Mouse (Mus musculus) cerebellum, adult 2 months (tissue): ENCODE results near the gene Tatdn3. TPM values are rescaled to one million over a fixed set of nuclear protein-coding genes. Genes with fewer than 3 reads are reported as not detected.
A peak's percentile ranks its signal among the peaks of the same experiment; 100 is the strongest.

Experiments
- DNase-seq, 2 experiments: peaks; one replicate each; pipeline ENCODE4 v3.0.0; 2021
- H3K27ac ChIP-seq: fragments of 200-500 bp; 2 replicates; pipeline ENCODE4 v1.5.1; 2012; ENCODE audit warnings: low read length, control low read depth, inconsistent platforms; ENCODE audit not compliant: insufficient read depth
- H3K27me3 ChIP-seq: fragments of 200-500 bp; 2 replicates; pipeline ENCODE4 v1.6.1; 2012; ENCODE audit warnings: inconsistent platforms, mild to moderate bottlenecking, low read length, moderate library complexity; ENCODE audit not compliant: control insufficient read depth, insufficient read depth
- H3K4me1 ChIP-seq: fragments of 200-500 bp; 2 replicates; pipeline ENCODE4 v1.6.1; 2011; ENCODE audit warnings: low read length; ENCODE audit not compliant: control insufficient read depth, insufficient read depth
- H3K4me3 ChIP-seq: fragments of 200-500 bp; replicated peaks from 2 replicates; pipeline ENCODE3; 2011; ENCODE audit warnings: mild to moderate bottlenecking, low read depth, low read length, control low read depth; ENCODE audit not compliant: insufficient read depth
- CTCF ChIP-seq: fragments of 200-500 bp; IDR thresholded peaks from 2 replicates; pipeline ENCODE4 v1.5.1; 2011; ENCODE audit warnings: low read depth, mild to moderate bottlenecking, control low read depth, low read length, moderate library complexity, borderline replicate concordance; ENCODE audit not compliant: insufficient read depth
- POLR2A ChIP-seq: fragments of 200-500 bp; IDR thresholded peaks from 2 replicates; pipeline ENCODE4 v1.6.1; 2011; ENCODE audit warnings: low read length, control low read depth, borderline replicate concordance; ENCODE audit not compliant: insufficient read depth
- WGBS: fragments of 180-500 bp; shearing (Covaris S2); methylation state at CpG from one replicate; pipeline ENCODE4 v1.1.7; 2018; 5-methylcytosine and 5-hydroxymethylcytosine counted together
- polyA plus RNA-seq: library from polyadenylated mRNA; depleted of rRNA; stranded (reverse); fragments of >200 nt; gene quantifications from 2 replicates; pipeline ENCODE4 v1.2.3, GENCODE M21; 2012; rRNA removed

Gene Tatdn3
- polyA plus RNA-seq, result 54.4 and 57.9 TPM in 2 replicates

- H3K27me3 ChIP-seq, result no peaks in the 10 kb centered on the region
- H3K4me3 ChIP-seq, result peak within 1 kb of the TSS; percentile 93
- WGBS, result under 1% methylated on average over 56 of the region's 56 CpGs
- peak; percentile 89 to 96 for DNase-seq
- TF ChIP-seq POLR2A (peak; percentile 56; the same call in 1 of the 2 replicates), CTCF (no peak)
- peak within 1 kb of the TSS; percentile 51; the same call in 1 of the 2 replicates for H3K27ac ChIP-seq
- H3K4me1 ChIP-seq, result no peaks in the 10 kb centered on the region; the same call in 1 of the 2 replicates
Measured at GRCm38 (mm10) chr1:191062781-191063485, at the start of gene Tatdn3, which contains the start of gene Nsl1. TSS of gene Tatdn3 (minus strand) at chr1:191062932. TSS of gene Nsl1 (plus strand) at chr1:191063012.

DNA sequence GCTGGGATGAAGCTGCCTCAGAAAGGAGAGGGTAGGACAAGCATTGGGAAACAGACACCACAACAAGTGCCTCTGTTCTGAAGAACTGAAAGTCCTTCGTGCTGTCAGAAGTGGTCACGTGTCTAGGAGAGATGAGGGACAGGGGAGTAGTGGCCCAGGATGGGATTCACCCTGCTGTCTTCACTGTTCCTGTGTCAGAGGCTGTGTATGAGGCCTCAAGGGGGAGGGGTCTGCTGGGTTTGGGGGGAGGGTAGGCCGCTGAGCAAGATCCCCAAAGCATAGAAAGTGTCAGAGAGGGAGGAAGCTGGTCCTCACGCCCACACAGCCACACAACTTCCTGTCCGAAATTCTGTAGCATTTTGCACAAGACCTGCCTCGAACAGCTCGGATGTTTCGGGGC is 48.4 kb upstream of the Tatdn3 start:
- Histone ChIP-seq H3K4me3 (no peak overlapping the region), H3K4me1 (no peaks in the 10 kb centered on the region), H3K27ac (no peak overlapping the region), H3K27me3 (no peaks in the 10 kb centered on the region)
- DNase-seq, result no peak
- TF ChIP-seq POLR2A, result no peak
- TF ChIP-seq CTCF, result no peak
- WGBS, result 68% methylated on average over 8 of the region's 8 CpGs

- 91% methylated on average over 9 of the region's 9 CpGs for WGBS
- Histone ChIP-seq H3K27me3 (no peaks in the 10 kb centered on the region), H3K4me3 (no peak overlapping the region), H3K27ac (no peak overlapping the region), H3K4me1 (no peaks in the 10 kb centered on the region)
- no peak for DNase-seq
- TF ChIP-seq CTCF (no peak), POLR2A (no peak)
Measured at GRCm38 (mm10) chr1:191109907-191110306, 47.2 kb upstream of the Tatdn3 start.

GRCm38 (mm10) chr1:191107306-191107705 is 44.6 kb upstream of the Tatdn3 start:
- no peaks in the 10 kb centered on the region for H3K27me3 ChIP-seq
- 37% methylated on average over 10 of the region's 10 CpGs for WGBS
- no peak for TF ChIP-seq CTCF
- no peak for TF ChIP-seq POLR2A
- no peaks in the 10 kb centered on the region for H3K4me1 ChIP-seq
- no peak overlapping the region for H3K27ac ChIP-seq
- H3K4me3 ChIP-seq, result no peak overlapping the region
- DNase-seq, result no peak

GRCm38 (mm10) chr1:191105246-191105645 is 42.5 kb upstream of the Tatdn3 start:
- no peak overlapping the region for H3K27ac ChIP-seq
- no peaks in the 10 kb centered on the region for H3K4me1 ChIP-seq
- WGBS, result 85% methylated on average over 9 of the region's 9 CpGs
- no peak for DNase-seq
- H3K4me3 ChIP-seq, result no peak overlapping the region
- no peak for TF ChIP-seq POLR2A
- TF ChIP-seq CTCF, result no peak
- no peaks in the 10 kb centered on the region for H3K27me3 ChIP-seq

DNA sequence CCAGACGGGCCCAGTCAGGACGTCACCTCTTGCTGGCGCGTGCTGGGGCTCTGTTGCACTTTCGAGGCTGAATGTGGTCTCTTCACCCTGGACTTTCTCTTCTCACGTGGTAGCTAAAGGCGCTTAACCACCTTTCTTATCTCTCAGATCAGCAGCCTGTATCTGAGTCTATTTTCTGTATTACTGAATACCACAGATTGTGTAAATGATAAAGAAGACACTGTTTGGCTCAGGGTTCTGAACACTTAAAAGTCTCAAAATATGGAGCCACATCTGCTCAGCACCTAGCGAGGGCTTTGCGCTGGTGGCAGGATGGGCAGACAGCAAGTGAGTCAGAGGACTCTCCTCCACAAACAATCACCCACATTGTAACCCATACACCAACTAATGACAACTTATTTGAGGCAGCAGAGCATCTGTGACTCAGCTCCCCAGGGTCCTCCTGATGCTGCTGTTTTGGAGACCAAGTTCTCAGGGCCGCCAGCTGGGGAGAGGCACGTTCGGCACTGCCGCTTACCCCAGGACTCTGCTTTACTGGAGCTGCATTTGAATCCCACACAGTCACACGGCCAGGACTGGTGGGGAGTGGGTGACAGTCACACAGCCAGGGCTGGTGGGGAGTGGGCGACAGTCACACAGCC is 40.1 kb upstream of the Tatdn3 start:
- no peak for DNase-seq
- 75% methylated on average over 15 of the region's 15 CpGs for WGBS
- H3K27ac ChIP-seq, result no peak overlapping the region
- TF ChIP-seq POLR2A (no peak), CTCF (no peak)
- H3K27me3 ChIP-seq, result no peaks in the 10 kb centered on the region; the same call in 1 of the 2 replicates
- no peaks in the 10 kb centered on the region for H3K4me1 ChIP-seq
- no peak overlapping the region for H3K4me3 ChIP-seq

DNA sequence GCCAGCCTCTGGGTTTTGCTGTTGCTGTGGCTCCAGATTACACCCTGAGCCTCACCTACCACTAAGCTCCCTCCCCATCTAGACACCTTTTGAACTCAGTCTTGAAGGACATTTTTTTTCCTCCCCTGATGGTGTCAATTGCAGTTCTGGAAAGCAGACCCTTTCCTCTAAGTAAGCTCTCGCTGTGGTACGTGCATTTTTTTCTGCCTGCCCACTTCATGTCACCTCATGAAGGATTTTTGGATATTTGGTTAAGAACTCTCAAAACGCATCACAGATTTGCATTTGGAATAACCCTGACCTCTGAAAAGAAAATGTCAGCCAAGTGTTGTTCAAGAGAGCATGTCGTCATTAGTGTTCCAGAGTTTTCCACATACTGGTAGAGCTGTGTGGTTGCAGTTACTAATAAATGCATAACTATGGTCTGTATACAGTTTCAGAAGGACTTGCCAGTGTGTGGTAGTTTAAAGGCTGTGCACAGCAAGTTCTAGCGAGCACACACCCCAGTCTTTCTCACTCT is 37.1 kb upstream of the Tatdn3 start:
- no peak overlapping the region for H3K4me3 ChIP-seq
- peaks cover 1% of the 10 kb centered on the region; the same call in 1 of the 2 replicates for H3K27me3 ChIP-seq
- WGBS, result 66% methylated on average over 5 of the region's 5 CpGs
- TF ChIP-seq POLR2A, result no peak
- TF ChIP-seq CTCF, result no peak
- no peak overlapping the region for H3K27ac ChIP-seq
- no peaks in the 10 kb centered on the region for H3K4me1 ChIP-seq
- DNase-seq, result no peak
